Mouse (Mus musculus): ENCODE results near the gene Helz.

- TF ChIP-seq CHD2 (IDR thresholded peaks at IDR 0.05; ENCODE audit: low read depth, low read length), result no peak
- no peak for TF ChIP-seq HCFC1 (IDR thresholded peaks at IDR 0.05; ENCODE audit: borderline replicate concordance, insufficient read depth, low read length)
Measured at GRCm38 (mm10) chr11:107545747-107546476, 1.8 kb upstream of the Helz start.
